Mouse (Mus musculus) forebrain, postnatal 0 days (tissue): Measurements from ENCODE around the gene Lmnb2. TPM values are rescaled to one million over a fixed set of nuclear protein-coding genes. Genes with fewer than 3 reads are reported as not detected.

ENCODE experiments used
- ATAC-seq: fragments of 200-750 bp; cut with Nextera tagmentation; 2 replicates; pipeline ENCODE4 v1.8.0; 2017; ENCODE audit warnings: mild to moderate bottlenecking, moderate library complexity
- DNase-seq: peaks from one replicate; pipeline ENCODE4 v3.0.0-alpha.2; 2015
- H3K27ac ChIP-seq: fragments of 300-500 bp; sonication (generic); 2 replicates; pipeline ENCODE4 v1.5.1; 2014; ENCODE audit warnings: low read depth, mild to moderate bottlenecking, antibody characterized with exemption, low read length, moderate library complexity, mixed read lengths
- H3K27me3 ChIP-seq: fragments of 300-500 bp; sonication (generic); 2 replicates; pipeline ENCODE4 v1.6.1; 2014; ENCODE audit warnings: mild to moderate bottlenecking, low read length, mixed read lengths; ENCODE audit not compliant: insufficient read depth
- H3K36me3 ChIP-seq: fragments of 300-500 bp; sonication (generic); 2 replicates; pipeline ENCODE4 v1.6.1; 2014; ENCODE audit warnings: mild to moderate bottlenecking, moderate library complexity; ENCODE audit not compliant: insufficient read depth
- H3K4me1 ChIP-seq: fragments of 300-500 bp; sonication (generic); 2 replicates; pipeline ENCODE4 v1.6.1; 2014; ENCODE audit warnings: antibody characterized with exemption; ENCODE audit not compliant: insufficient read depth
- H3K4me2 ChIP-seq: fragments of 300-500 bp; sonication (generic); 2 replicates; pipeline ENCODE4 v1.6.1; 2014; ENCODE audit warnings: low read depth, mild to moderate bottlenecking, moderate library complexity
- H3K4me3 ChIP-seq: fragments of 300-500 bp; sonication (generic); 2 replicates; pipeline ENCODE4 v1.5.1; 2014; ENCODE audit warnings: low read depth, low read length, mixed read lengths
- H3K9ac ChIP-seq: fragments of 300-500 bp; sonication (generic); 2 replicates; pipeline ENCODE4 v1.6.1; 2014; ENCODE audit warnings: mild to moderate bottlenecking
- H3K9me3 ChIP-seq: fragments of 300-500 bp; sonication (generic); 2 replicates; pipeline ENCODE4 v1.6.1; 2016; ENCODE audit warnings: low read length
- CTCF ChIP-seq: sonication (generic); IDR thresholded peaks from 2 replicates; pipeline ENCODE4 v1.5.1; 2016; ENCODE audit warnings: antibody characterized with exemption, control low read depth, low read depth
- WGBS: fragments of 180-500 bp; shearing (Covaris S2); extraction: QIAGEN DNeasy Blood & Tissue Kit; methylation state at CpG from one replicate; pipeline ENCODE4 v1.1.7; 2014; 5-methylcytosine and 5-hydroxymethylcytosine counted together
- polyA plus RNA-seq: library from polyadenylated mRNA; unstranded; fragments of >200 nt; fragmentation: Nextera tagmentation; extraction: Ambion mirVana; gene quantifications from 2 replicates; pipeline ENCODE4 v1.2.1, GENCODE M21; 2015
- total RNA-seq: library from RNA; depleted of rRNA; stranded (reverse); fragments of >200 nt; gene quantifications from 2 replicates; pipeline ENCODE4 v1.2.3, GENCODE M21; 2014

The Lmnb2 gene
- total and polyA plus RNA-seq, 2 experiments from 2014 or later: 24.5 to 46.1 TPM

GRCm38 (mm10) chr10:80934136-80934985 lies 16.3 kb upstream of the Lmnb2 start:
- ATAC-seq (no peak), DNase-seq (no peak)
- H3K4me2 ChIP-seq: no peak overlapping the region
- no peak overlapping the region for H3K9ac ChIP-seq
- no peak overlapping the region for H3K27ac ChIP-seq
- no peak for TF ChIP-seq CTCF
- H3K27me3 ChIP-seq: peaks cover 48% of the 10 kb centered on the region
- no peaks in the 10 kb centered on the region for H3K36me3 ChIP-seq
- H3K4me1 ChIP-seq: peaks cover 12% of the 10 kb centered on the region
- WGBS: 33% methylated on average over 14 of the region's 14 CpGs
- no peaks in the 10 kb centered on the region for H3K9me3 ChIP-seq
- H3K4me3 ChIP-seq: no peak overlapping the region

DNA sequence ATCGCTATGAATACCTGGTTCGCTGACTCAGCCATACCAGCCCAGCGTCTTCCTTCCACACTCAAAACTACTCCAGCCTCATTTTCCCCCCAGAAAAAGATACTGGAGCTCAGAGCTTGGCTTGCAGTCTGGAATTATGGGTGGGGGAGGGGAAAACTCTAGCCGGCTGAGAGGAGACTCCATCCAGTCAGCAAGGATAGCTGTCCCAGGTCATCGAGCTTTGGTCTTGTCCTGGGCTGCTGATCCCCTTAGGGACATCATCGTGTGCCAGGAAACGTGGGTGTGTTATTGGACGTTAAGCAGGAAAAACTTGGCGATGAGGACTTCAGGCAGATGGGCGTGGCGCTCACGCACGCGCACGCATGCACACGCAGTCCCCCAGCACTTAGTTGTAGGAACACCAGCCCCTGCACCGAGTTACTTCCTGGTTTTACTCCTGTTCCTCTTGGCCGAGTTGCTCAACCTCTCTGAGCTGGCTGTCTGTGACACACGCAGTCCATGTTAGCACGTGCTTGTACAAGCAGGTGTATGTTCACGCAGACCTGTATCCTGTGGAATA lies 15.5 kb upstream of the Lmnb2 start:
- peaks cover 9% of the 10 kb centered on the region for H3K4me1 ChIP-seq
- H3K9ac ChIP-seq: no peak overlapping the region
- ATAC-seq: no peak
- H3K27me3 ChIP-seq: peaks cover 48% of the 10 kb centered on the region
- peak overlapping the region; percentile 27 for H3K4me2 ChIP-seq
- no peak for DNase-seq
- no peaks in the 10 kb centered on the region for H3K9me3 ChIP-seq
- no peak overlapping the region for H3K27ac ChIP-seq
- 3% methylated on average over 21 of the region's 21 CpGs for WGBS
- peak overlapping the region; percentile 13 for H3K4me3 ChIP-seq
- TF ChIP-seq CTCF: no peak
- no peaks in the 10 kb centered on the region for H3K36me3 ChIP-seq

DNA sequence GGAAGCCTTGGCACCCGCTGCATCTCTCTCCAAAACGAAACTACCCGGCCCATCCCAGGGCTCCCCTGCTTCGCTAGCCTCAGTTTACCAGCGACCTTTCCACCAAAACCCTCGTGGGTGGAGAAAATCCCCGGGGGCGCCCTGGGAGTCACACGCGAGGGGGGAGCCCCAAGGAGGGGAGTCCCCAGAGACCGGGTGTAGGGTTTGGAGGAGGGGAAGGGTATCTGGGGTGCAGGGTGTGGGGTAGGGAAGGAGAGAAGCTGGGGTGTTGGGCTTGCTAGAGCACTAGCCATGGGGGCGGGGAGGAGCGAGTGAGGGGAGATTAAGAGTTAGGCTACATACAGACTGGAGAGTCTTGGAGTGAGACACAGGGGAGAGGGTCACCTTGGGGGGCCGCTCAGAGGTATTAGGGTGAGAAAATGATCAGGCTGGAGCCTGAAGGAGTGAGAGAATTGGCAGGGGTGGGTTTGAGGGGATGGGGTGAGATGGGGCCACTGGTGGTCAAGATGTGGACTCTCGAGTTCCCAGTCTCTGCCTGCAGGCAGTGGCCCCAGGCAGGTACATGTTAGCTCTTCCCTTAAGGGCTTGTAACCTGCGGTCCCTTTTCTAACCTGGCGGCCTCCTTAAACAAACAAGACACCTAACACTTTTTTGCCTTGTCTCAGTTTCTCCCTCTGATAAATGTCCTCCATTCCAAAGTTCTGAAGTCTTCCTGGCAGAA lies 14.8 kb upstream of the Lmnb2 start:
- Histone ChIP-seq H3K4me1 (peaks cover 9% of the 10 kb centered on the region), H3K4me3 (peak overlapping the region; percentile 6; the same call in 1 of the 2 replicates), H3K9me3 (no peaks in the 10 kb centered on the region), H3K27ac (no peak overlapping the region), H3K9ac (no peak overlapping the region), H3K36me3 (no peaks in the 10 kb centered on the region), H3K27me3 (peaks cover 48% of the 10 kb centered on the region), H3K4me2 (peak overlapping the region; percentile 77)
- no peak for DNase-seq
- no peak for ATAC-seq
- 2% methylated on average over 17 of the region's 17 CpGs for WGBS
- no peak for TF ChIP-seq CTCF

DNA sequence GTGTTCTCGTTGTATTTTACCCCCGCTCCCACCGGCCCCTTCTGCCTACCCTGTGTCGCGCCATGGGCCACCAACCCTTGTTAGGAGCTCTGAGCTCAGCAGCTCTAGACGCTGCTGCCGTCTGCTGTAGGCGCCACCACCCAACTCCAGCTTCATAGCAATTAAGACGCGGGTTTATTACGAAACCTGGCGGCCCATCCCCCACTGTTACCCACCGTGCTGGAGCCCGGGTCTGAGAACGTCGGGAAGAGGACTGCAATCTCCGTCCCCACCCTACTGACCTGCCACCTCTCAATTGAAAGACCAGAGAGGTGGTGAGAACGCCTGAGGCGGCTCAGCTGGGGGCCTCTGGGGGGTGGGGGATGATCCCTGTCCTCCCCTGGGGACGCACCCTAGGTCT lies 14.2 kb upstream of the Lmnb2 start:
- H3K27ac ChIP-seq: no peak overlapping the region
- H3K36me3 ChIP-seq: no peaks in the 10 kb centered on the region
- ATAC-seq: no peak
- TF ChIP-seq CTCF: no peak
- peak; percentile 71 for DNase-seq
- no peak overlapping the region for H3K9ac ChIP-seq
- H3K4me3 ChIP-seq: peak overlapping the region; percentile 6; the same call in 1 of the 2 replicates
- H3K4me2 ChIP-seq: peak overlapping the region; percentile 77
- peaks cover 48% of the 10 kb centered on the region for H3K27me3 ChIP-seq
- H3K4me1 ChIP-seq: peaks cover 9% of the 10 kb centered on the region
- 1% methylated on average over 20 of the region's 20 CpGs for WGBS
- H3K9me3 ChIP-seq: no peaks in the 10 kb centered on the region

DNA sequence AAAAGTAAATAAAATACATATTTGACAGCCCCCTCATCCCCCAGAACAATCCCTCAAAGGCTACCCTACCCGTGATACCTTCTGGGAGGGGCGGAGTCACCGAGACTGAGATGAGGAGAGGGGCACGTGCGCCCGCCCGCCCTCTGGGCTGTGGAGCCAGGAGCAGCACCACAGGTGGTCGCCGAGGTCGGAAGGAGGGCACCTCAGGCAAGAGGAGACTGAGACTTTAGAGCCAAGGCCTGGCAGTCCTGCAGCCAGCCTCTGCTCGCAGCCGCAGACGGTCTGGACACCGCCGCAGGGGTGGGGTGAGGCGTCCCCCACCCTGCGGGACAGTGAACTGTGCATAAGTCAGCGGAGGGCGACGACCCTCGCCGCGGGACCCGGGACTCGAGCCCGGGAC lies 13.7 kb upstream of the Lmnb2 start:
- Histone ChIP-seq H3K4me3 (peak overlapping the region; percentile 6; the same call in 1 of the 2 replicates), H3K4me2 (peak overlapping the region; percentile 77), H3K27ac (no peak overlapping the region), H3K36me3 (no peaks in the 10 kb centered on the region), H3K9me3 (no peaks in the 10 kb centered on the region), H3K27me3 (peaks cover 48% of the 10 kb centered on the region), H3K4me1 (peaks cover 9% of the 10 kb centered on the region), H3K9ac (no peak overlapping the region)
- 5% methylated on average over 26 of the region's 26 CpGs for WGBS
- no peak for TF ChIP-seq CTCF
- DNase-seq: no peak
- no peak for ATAC-seq

DNA sequence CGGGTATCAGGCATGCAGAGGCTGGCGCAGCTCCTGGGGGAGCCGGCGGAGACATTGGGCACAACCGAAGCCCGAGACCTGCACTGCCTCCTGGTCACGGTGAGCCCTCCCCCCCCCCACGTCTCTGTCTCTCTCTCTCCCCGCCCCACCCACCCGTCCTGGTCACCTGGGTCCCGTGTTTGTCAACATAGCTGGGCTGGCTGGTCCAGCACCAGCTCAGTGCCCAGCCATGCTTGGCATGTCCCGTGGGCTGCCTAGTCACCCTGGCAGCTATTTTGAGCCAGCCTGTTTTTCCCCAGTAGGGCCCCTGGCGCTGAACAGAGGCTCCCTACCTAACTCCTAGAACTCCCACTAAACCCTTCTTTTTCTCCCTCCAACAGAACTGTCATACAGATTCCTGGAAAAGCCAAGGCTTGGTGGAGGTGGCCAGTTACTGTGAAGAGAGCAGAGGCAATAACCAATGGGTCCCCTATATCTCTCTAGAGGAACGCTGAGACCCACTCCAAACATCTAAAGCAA lies 13.2 kb upstream of the Lmnb2 start:
- Histone ChIP-seq H3K4me3 (peak overlapping the region; percentile 42), H3K36me3 (no peaks in the 10 kb centered on the region), H3K27me3 (peaks cover 48% of the 10 kb centered on the region), H3K9ac (no peak overlapping the region), H3K9me3 (no peaks in the 10 kb centered on the region), H3K27ac (no peak overlapping the region), H3K4me2 (peak overlapping the region; percentile 77), H3K4me1 (peaks cover 9% of the 10 kb centered on the region)
- WGBS: 5% methylated on average over 13 of the region's 14 CpGs
- no peak for ATAC-seq
- no peak for TF ChIP-seq CTCF
- DNase-seq: no peak
